Mouse (Mus musculus): ENCODE results near the gene Pax4.

The Pax4 gene

DNA sequence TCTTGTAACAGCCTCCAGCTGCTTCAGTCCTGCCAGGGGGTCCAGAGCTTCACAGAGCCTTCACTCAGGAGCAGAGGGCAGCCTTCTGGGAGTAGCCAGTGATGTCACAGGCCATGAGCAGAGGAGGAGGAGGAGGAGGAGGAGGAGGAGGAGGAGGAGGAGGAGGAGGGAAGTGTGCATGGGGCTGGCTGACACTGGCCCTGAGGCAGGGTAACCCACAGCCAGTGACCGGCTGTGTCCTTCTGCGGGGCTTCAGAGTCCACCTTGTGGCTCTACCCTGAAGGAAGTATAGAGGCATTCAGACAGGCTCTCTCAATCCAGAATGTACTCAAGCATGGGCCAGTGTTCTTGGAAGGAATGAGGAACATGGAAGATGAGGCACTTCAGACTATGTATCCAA is at the start of gene Pax4:
Gene Pax4, minus strand, starts transcription at position 101 of the 400 bp plus-strand sequence.
- no peak for DNase-seq

DNA sequence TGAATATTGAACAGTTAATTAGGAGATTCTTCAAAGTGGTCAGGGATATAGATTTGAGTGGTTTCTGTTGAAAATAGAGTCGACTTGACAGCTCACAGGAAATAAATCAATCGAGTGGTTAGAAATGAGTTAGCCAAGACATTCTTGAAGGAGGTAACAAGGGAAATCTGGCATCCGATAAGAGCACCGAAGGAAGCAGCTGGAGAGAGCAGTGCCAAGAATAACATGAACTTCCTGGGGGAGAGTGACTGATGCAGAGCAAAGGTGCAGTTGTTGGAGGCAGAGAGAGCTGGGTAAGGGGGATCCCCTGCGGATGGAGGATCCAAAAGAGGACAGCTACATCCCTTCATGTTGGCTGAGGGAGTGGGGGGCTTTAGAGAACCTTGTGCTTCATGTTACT is 48.7 kb upstream of the Pax4 start:
- no peak for DNase-seq

DNA sequence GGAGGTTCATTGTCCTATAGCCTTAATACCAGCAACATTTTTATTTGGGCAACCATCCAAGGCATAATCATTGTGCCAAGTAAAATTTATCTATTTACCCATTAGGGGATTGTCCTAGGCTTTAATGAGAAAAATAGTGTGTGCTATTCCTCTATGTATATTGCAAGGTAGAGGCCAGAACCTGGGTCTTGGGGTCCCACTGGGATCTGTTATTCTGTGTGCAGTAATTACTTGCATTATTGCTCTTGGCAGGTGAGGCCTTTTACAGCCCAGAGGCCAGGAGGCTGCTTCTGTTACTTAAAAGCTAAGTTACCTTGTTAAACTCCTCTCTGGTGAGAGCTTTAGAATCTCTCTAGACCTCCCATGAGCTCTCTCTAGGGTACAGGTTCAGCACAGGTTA is 42.0 kb upstream of the Pax4 start:
- no peak for DNase-seq

DNA sequence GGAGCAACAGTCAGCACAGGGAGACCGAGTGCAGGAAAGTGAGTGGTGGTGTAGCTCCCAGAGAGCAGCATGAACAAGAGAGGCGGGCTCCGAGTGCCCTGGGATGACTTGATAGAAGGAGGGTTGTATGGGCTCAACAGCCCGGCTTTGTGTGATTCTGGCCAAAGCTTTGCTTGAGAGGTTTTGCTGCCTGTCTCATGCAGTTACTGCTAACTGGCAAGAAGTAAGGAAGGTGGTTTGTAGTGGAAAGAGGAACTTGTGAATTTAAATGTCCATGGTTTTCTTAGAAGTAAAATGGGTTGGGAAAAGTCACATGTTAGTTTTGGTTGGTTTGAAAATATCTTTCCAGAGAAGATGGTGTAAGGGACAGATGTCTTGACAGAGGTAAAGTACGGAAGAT is 41.5 kb upstream of the Pax4 start:
- DNase-seq = no peak

DNA sequence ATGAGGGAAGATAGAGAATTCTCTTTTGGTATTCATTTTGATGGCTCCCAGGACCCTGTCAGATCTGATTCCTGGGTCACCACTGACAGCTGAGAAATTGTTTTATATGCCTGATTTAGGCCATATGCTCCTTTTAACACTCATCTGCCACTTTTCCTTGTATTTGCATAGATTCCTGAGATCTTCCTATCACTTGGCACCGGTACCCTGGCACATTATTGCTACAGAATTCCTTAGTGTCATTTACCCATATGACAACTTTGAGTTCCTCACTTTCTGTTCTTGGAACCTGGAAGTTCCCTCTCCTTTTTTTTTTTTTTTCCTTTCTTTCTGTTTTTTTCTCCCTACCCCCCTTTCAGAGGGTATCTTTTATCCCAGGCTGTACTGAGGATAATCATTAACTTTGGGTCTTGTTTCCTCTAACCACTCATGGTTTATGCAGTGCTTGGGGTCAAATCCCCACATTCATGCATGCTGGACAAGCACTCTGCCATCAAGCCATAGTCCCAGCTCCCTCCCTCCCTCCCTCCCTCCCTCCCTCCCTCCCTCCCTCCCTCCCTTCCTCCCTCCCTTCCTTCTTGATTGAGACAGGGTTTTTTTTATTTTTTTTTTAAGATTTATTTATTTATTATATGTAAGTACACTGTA is 39.2 kb upstream of the Pax4 start:
- DNase-seq = no peak

DNA sequence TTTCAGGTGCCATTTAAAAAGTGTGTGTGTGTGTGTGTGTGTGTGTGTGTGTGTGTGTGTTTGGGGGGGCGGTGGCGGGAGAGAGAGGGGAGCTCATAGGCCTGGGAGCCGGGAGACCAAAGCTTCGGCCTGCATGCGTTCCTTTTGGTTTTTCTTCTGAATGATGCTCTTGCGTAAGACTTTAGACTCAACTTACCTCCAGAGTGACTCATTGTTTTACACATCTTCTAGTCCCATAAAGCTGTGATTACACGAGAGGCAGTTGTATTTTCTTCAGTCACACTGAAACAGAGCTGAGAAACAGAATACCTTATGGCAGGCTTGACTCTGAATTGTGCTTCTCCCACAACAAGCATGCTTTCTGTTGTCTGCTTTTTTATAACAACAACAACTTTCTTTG is 37.8 kb upstream of the Pax4 start:
- DNase-seq = no peak

DNA sequence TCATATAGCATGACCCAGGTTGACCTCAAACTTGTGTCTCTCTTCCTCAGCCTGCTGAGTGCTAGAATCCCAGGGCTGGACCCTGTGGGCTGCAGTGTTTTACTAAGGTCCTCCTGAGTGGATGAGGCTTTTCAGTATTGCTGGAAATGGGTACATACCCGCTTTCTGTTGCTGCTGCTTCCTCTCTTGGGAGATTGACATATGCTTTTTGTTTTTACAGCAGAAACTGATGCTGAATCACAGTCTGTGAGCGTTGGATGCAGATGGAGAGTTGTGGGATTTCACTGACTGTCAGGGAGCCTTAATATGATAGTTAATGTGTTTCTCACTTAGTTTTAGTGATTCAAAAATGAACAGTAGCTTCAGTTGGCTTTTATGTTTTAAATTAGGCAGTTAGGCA is 37.3 kb upstream of the Pax4 start:
- no peak for DNase-seq

DNA sequence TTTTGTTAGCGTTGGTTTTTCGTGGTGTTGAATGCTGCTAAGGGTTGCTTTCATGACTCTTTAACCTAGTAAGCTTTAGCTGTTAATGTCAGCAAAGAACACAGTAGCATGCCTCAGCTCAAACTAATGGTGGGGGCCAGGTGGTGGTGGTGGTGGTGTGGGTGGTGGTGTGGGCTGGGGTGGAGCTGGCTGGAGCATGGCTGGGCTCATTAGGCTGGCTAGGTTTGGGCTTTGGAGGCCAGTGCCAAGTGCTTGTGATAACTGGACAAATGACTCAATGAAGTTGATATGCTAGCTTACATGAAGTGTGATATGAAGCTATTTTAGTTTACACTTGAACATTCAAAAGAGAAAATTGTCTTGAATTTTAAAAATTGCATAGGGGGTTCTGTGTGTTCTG is 36.9 kb upstream of the Pax4 start:
- DNase-seq = no peak

DNA sequence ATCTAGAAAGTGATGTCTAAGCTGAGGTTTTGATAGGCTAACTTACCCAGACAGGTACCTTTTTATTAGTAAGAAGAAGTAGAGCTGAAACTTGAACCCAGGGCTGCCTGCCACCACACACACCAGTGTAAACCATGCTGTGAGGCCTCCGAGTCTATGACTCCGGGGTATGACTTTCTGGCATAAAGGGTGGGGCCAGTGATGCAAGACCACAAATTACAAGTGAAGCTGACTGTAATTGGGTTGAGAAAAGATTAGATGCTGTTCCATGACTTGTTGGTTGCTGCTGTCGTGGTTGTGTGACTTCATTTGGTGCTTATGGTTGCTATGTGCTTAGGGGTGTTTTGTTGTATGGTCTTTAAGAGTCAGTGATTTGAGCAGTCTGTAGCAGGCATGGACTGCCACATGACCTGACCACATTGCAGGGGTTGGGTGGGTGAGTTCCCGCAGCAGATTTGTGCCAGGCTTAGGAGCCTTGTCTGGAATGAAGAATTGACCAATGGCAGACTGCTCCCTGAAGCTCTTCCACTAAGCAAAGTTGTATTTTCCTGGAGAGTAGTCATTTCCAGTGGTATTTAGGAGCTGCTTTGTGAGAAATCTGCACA is 33.7 kb upstream of the Pax4 start:
- DNase-seq = no peak

DNA sequence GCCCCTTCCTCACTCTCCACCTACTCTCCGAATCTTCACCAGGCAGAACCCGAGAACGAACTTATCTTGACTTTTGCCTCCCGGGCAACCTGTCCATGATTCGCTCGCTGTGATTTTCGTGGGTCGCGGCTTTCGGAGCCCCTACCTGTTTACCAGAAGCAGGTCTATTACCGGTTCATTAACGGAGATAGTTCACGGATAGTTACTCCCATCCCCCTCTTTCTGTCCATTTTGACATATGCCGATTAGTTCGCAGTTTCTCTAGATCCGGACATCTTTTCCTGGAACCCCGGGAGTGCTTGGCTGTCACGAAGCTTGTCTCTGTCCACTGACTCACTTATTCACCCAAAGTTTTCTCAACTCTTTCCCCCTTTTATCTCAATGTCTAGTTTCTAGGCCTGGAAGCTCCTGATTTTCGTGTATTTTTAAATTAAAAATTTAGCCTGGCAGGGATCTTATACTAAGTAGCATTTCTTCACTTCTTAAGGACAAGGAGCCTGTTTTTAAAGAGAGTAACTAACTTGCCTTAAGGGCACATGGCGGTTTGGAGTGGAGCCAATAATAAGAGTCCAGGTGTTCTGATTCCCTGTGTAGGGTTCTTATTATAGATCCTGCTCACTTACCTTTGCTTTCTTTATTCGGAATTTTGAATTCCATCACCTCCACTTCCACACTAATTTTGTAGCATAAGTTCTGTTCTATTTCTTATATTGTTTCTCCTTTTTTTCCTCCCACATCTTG is 31.8 kb upstream of the Pax4 start:
- peak; percentile 53 for DNase-seq

DNA sequence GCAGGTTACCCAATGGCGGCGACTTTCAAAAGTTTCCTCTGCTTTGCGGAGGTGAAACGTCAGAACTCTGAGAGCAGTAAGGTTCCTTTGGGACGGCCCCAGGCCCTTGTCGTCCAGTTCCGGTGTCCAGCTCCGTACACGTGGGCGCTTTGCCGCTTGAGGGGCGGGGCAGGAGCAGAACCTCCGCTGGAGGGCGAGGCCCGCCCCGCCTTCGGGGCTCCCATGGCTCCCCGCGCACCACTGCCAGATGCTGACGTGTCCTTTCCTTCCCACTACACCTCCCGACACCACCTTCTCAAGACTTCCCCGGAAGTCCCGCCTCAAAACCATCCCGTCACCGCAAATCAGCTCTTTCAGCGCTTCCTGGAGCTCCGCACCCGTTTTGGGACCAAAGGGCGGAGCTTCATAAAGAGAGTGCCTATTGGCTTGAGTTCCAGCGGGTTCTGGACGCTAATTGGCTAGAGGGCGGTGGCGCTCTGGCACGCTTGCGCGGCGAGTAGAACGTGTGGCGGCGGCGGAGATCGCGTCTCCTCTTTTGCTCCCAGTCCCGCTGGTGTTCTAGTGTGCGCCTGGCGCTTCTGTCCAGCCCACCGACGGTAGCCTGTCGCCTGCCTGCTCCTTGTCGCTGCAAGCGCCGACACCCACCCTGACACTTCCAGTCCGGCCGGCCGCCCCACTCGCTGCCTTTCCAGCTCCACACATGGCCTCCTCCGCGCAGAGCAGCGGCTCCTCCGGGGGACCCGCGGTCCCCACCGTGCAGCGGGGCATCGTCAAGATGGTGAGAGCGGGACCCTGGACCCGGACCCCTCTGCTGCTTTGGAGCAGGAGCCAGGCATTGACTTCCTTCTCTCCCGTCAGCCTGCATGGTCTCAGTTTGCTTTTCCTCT is 31.0 kb upstream of the Pax4 start:
- DNase-seq = peak; percentile 99

DNA sequence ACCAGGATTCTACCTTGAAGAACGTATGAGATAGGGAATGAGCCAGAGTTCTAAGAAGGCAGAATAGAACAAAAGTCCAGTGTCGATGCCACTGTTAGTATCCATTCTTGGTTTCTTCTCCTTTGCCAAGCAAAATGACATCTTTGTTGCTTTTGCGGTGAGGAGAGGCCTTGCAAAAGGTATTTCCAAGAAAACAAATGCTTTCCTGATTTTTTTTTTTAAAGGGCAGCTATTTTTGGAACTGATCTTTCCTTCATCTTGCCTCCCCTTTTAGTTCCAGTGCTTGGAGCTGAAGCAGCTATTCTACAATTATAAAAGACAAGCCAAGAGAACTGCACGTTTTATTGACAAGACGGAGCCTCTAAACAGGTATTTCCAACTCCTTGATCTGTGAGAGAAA is 25.7 kb upstream of the Pax4 start, which contains the start of gene Snd1:
Gene Snd1, plus strand, starts transcription at position 301 of the 400 bp plus-strand sequence.
- DNase-seq = no peak

DNA sequence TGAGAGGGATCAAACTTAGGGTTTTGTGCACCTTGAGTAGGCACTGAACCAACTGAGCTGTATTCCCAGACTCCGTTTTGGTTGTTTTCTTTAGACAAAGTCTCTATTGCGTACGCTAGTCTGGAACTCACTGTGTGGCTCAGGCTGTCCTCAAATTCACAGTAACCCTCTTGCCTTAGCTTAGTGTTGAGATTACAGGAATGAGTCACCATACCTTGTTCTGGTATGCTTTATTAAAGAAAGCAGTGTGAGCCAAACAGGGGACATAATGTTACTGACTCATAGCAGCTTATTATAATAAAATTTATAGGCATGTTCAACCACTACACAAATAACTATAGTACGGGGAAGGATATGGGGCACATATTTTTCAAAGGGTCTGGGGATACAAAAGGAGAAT is 25.1 kb upstream of the Pax4 start:
- no peak for DNase-seq

DNA sequence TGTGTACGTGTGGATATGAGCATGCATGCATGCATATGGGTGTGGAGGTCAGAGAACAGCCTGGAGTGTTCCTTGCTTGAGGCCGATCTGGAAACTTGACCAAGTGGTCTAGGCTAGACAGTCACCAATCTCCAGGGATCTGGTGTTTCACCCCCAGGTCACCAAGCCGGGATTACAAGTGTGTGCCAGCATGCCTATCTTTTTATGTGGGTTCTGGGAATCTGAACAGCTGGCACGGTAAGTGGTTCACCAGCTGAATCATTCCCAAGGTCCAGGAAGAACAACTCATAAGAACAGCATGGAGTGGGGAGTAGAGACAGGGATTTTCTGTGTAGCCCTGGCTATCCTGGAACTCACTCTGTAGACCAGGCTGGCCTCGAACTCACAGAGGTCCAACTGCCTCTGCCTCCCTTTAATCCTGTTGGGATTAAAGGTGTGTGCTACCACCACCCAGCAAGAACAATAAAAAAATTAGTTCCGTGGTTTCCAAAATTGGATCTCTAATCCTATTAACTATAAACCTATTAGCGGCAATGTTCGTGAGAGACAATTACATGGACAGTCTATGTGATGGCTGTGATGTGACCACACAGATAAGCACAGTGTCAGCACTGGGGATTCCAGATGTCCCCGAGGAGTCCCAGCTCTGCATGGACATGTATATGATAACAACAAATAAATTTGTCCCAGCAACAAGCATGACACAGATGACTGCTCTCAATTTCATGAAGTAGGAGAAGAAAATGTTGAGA is 22.3 kb upstream of the Pax4 start:
- DNase-seq = no peak

DNA sequence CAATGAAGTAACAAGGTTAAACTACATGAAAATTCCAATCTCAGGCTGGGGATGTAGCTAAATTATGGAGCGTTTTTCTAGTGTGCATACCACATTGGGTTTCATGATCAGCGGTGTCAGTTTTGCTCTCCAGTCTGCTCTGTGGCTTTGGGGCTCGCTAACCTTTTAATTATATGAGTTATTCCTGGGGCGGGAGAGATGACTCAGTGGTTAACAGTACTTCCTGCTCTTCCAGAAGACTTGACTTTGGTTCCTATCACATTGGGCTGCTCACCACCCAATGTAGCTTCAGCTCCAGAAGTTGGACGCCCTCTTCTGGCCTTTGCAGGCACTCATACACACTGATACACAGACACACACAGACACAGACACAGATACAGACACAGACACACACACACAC is 21.5 kb upstream of the Pax4 start:
- no peak for DNase-seq

DNA sequence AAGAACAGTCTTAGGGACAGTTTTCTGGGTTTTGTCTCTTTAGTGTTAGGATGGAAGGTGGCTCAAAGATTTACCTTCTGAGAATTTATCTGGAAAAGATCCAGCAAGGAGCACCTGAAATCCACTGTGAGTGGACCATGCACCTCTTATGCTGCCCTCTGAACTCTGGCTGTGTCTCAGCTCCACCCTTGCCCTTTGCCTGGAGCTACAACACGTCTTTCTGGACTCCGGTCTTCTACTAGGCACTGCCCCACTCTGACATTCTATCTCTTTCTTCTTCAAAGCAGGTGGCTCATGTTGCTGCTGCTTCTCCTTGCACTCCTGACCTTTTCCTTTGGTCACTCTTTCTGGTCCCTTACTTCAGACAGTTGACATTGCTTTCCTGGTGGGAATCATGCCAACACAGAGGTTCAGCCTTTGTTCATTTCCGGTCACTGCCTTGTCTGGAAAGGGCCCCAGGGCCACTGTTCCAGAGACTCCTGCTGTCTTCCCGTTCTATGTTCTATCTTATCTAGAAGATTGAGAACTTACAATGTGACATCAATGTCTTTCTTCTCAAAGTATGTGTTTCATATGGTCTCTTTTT is 21.0 kb upstream of the Pax4 start:
- DNase-seq = no peak

DNA sequence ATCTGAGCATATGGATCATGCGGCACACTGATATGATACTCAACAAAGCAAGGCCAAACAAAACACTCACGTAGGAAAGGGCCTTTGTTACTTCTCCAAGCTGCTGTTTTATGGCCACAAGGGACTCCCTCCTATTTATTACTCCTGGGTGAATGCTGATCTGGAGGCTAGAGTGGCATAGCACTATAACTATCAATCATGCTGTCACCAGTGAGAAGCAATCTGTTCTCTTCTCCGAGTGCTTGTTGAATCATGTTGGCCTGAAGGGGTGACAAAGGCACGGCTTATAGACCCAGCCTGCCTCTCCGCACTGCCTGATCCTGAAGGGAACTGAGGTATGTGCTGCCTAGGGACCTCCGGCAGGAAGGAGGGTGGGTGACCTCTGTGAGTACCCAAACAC is 15.5 kb upstream of the Pax4 start:
- DNase-seq = no peak

DNA sequence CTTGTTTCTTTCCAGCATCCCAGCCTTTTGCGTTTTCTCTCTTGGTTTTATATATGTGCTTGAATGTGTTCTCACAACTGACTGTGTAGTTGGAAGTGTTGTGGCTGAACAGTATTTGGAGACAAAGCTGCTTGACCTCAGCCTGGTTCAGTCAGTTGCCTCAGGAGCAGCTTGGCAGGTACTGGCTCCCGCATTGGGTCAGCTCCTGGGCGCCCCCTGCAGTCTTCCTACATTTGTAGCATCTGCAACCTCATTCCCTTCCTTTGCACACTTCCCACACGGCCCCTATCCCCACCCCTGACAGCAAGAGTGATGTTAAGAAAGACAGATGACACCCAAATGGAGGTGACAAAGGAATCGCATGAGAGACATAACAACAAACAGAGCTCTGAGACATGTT is 11.4 kb upstream of the Pax4 start:
- DNase-seq = peak; percentile 82

DNA sequence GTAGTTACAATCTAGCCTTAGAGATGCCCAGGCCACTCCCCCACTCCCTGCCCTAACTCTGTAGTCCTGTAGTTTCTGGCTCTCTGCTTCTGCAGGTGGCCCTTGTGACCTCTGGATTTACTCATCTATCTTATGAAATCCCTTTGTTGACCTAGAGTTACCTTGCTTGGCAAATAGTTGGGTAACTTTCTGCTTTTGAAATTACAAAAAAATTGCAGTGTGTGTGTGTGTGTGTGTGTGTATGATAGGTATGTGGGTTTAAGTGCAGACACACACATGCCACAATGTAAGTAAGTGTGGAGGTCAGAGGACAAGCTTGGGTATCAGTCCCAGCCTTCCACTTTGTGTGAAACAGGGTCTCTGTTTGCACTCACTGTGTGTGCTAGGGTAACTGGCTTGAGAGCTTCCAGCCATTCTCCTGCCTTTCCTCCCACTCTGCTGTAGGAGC is 10.1 kb upstream of the Pax4 start:
- DNase-seq = no peak

DNA sequence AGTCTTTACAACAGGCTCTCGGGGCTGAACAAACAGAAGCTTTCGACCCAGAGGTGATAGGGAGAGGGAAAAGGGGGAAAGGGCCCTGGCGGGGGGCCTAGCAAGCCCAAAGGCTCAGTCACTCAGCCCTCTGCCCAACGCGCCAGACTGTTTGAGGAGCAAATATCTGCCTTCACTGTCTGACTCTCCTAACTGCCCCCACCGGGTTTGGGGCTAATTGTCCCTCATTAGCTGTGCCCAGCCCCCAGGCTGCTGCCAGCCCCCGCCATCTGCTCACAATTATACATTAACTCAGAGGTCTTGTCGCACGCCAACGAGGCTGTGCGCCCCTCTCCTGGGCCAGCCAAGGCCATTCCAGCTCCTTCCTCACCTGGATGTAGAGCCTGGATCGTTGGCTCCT is 1.8 kb upstream of the Pax4 start:
- DNase-seq = no peak

DNA sequence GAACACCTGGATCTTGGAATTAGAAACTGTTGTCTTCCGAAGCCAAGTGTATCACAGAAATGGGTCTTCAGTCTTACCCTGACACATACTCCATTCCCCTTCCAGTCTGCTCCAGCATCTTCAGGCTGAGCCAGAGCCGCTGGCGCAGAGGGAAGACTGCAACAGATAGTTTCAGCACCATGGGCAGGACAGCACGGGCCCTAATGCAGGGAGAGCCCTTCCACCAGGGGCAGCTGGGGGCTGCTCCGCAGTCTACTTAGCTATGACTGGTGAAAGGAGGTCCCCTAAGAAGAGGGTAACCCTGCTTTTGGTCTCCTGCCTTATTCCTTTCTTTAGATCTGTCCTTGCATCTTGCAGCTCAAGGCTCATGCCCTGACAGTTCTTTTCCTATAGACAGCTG is 1.3 kb upstream of the Pax4 start:
- DNase-seq = no peak

DNA sequence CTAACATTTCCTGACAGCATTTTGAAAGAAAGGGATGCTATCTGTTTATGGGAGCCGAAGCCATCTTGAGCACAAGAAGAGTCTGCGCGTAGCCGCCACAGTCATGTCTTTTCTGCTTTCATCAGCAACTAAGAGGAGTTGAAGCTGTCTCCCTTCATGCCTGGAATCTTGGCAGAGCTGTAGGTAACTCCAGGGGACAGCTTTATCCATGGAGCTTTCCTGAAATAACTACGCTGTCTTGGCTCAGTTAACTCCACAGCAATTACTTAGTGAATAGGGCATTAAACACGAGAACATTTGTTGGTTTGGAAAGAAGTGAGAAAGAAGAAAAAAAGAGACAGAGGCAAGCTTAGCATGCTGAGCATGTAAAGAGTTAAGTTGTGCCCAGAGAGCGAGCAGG is 1.2 kb downstream of the Pax4 start:
- no peak for DNase-seq
